Mouse (Mus musculus): ENCODE measurements around the gene Rgs7bp. TPM values are rescaled to one million over a fixed set of nuclear protein-coding genes. Genes with fewer than 3 reads are reported as not detected.

Gene Rgs7bp
- polyA plus RNA-seq, 1 experiment from 2014 or later: 1.9 TPM

DNA sequence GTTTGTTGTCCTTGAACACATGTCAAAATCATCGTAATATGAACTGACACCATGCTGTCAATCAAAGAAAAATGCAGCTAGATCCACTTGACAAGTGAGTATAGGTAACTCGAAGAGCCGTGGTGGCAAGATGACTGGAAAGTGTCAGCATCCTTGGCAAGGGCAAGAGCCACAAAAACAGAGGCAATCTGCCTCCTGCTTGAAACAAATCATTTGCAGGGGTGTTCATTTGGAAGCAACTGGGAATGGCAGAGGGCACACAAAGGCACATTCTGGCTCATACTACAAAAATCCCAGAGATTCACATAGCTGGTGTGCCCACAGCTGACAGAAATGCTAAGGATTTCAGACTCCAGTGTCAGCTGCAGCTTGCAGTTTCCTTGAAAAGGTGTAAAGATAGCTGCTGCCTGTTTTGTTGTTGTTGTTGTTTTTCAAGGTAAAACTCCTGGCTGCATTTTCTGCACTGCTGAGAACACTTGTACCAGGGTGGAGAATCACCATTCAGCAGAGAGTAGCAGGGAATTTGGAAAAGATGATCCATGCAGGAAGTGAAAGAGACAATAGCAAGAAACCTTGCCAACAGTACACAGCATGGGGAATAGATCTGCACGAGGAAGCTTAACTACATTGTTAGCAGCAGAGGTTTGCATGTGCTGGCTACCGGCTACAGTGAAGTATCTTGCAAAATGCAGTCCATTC is 52.4 kb downstream of the Rgs7bp start:
- H3K4me2 ChIP-seq: no peak overlapping the region
- H3K27ac ChIP-seq: no peak overlapping the region
- no peak for ATAC-seq (ENCODE audit: insufficient read depth, low FRiP score, low read depth)
- H3K9me3 ChIP-seq: no peaks in the 10 kb centered on the region
- no peak overlapping the region for H3K4me3 ChIP-seq (replicated peaks)
- H3K4me1 ChIP-seq: no peaks in the 10 kb centered on the region
- H3K27me3 ChIP-seq (replicated peaks): no peaks in the 10 kb centered on the region
- no peak overlapping the region for H3K9ac ChIP-seq
- H3K36me3 ChIP-seq: no peaks in the 10 kb centered on the region
- WGBS: 71% methylated on average over 5 of the region's 5 CpGs

DNA sequence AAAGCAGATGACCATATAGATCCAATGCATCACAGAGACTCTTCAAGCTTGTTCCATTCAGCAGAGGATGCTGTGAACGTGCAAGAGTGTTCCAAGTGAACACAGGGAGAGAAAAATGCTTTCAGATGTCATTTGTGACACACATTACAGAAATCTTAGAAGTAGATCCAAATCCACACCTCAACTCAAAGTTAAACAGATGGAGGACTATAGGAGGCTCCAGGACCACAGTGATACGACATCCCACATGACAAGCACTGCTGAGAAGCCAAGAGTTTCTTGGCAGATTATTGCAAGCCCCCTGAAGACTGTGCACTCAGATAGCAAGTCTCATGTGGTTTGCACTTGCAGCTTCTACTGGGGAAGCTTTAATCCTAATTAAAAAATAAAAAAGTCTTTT is 53.0 kb downstream of the Rgs7bp start:
- no peaks in the 10 kb centered on the region for H3K27me3 ChIP-seq (replicated peaks)
- no peak overlapping the region for H3K4me3 ChIP-seq (replicated peaks)
- ATAC-seq (ENCODE audit: insufficient read depth, low FRiP score, low read depth): no peak
- H3K9ac ChIP-seq: no peak overlapping the region
- H3K27ac ChIP-seq: no peak overlapping the region
- no peak overlapping the region for H3K4me2 ChIP-seq
- 52% methylated on average over 2 of the region's 2 CpGs for WGBS
- no peaks in the 10 kb centered on the region for H3K36me3 ChIP-seq
- no peaks in the 10 kb centered on the region for H3K9me3 ChIP-seq
- no peaks in the 10 kb centered on the region for H3K4me1 ChIP-seq

DNA sequence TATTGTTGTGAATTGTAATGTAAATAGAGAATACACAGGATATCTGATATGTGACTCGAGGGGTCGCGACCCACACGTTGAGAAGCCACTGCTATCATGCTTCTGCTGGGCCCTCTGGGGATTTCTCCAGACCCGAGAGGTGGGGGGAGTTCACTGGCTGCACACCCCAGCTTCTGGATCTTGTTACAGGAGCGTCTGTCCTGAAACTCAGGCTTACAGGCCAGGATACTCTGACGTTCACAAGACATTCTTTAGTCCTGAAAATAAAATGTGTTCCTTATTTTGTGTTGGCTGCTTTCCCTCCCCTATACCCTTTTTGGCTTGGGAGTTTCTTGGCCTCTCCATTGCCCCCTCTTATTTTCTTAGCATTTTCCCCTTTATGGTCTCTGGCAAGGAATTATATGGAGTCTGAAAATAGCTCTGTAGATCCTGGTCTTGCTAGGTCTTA is 65.9 kb downstream of the Rgs7bp start:
- Histone ChIP-seq H3K4me1 (no peaks in the 10 kb centered on the region), H3K9ac (no peak overlapping the region), H3K36me3 (no peaks in the 10 kb centered on the region), H3K4me3 (replicated peaks) (no peak overlapping the region), H3K27me3 (replicated peaks) (no peaks in the 10 kb centered on the region), H3K27ac (no peak overlapping the region), H3K9me3 (no peaks in the 10 kb centered on the region), H3K4me2 (no peak overlapping the region)
- ATAC-seq (ENCODE audit: insufficient read depth, low FRiP score, low read depth): no peak
- WGBS: 64% methylated on average over 7 of the region's 7 CpGs

GRCm38 (mm10) chr13:104988009-104988540 is 66.7 kb downstream of the Rgs7bp start:
- 83% methylated on average over 13 of the region's 13 CpGs for WGBS
- Histone ChIP-seq H3K36me3 (no peaks in the 10 kb centered on the region), H3K4me2 (no peak overlapping the region), H3K9ac (no peak overlapping the region), H3K4me3 (replicated peaks) (no peak overlapping the region), H3K27me3 (replicated peaks) (no peaks in the 10 kb centered on the region), H3K27ac (no peak overlapping the region), H3K9me3 (no peaks in the 10 kb centered on the region), H3K4me1 (no peaks in the 10 kb centered on the region)
- ATAC-seq (ENCODE audit: insufficient read depth, low FRiP score, low read depth): no peak

GRCm38 (mm10) chr13:104985691-104986090 is 69.0 kb downstream of the Rgs7bp start:
- no peak overlapping the region for H3K27ac ChIP-seq
- no peaks in the 10 kb centered on the region for H3K36me3 ChIP-seq
- no peak overlapping the region for H3K4me3 ChIP-seq (replicated peaks)
- no peak for ATAC-seq (ENCODE audit: insufficient read depth, low FRiP score, low read depth)
- no peaks in the 10 kb centered on the region for H3K27me3 ChIP-seq (replicated peaks)
- WGBS: 82% methylated on average over 4 of the region's 4 CpGs
- no peak overlapping the region for H3K4me2 ChIP-seq
- H3K4me1 ChIP-seq: no peaks in the 10 kb centered on the region
- no peaks in the 10 kb centered on the region for H3K9me3 ChIP-seq
- no peak overlapping the region for H3K9ac ChIP-seq

GRCm38 (mm10) chr13:104983989-104984388 is 70.7 kb downstream of the Rgs7bp start:
- 50% methylated on average over 5 of the region's 5 CpGs for WGBS
- H3K4me1 ChIP-seq: no peaks in the 10 kb centered on the region
- ATAC-seq (ENCODE audit: insufficient read depth, low FRiP score, low read depth): no peak

GRCm38 (mm10) chr13:104982781-104983353 is 71.9 kb downstream of the Rgs7bp start:
- H3K9me3 ChIP-seq: no peaks in the 10 kb centered on the region
- H3K4me2 ChIP-seq: no peak overlapping the region
- no peaks in the 10 kb centered on the region for H3K27me3 ChIP-seq (replicated peaks)
- no peak overlapping the region for H3K9ac ChIP-seq
- H3K4me1 ChIP-seq: no peaks in the 10 kb centered on the region
- H3K4me3 ChIP-seq (replicated peaks): no peak overlapping the region
- 79% methylated on average over 10 of the region's 10 CpGs for WGBS
- no peaks in the 10 kb centered on the region for H3K36me3 ChIP-seq
- no peak for ATAC-seq (ENCODE audit: insufficient read depth, low FRiP score, low read depth)
- H3K27ac ChIP-seq: no peak overlapping the region

More at GRCm38 (mm10) chr13:104983989-104984388, 70.7 kb downstream of the Rgs7bp start:
- H3K4me2 ChIP-seq: no peak overlapping the region
- no peak overlapping the region for H3K4me3 ChIP-seq (replicated peaks)
- H3K36me3 ChIP-seq: no peaks in the 10 kb centered on the region
- H3K27ac ChIP-seq: no peak overlapping the region
- H3K9me3 ChIP-seq: no peaks in the 10 kb centered on the region
- no peaks in the 10 kb centered on the region for H3K27me3 ChIP-seq (replicated peaks)
- H3K9ac ChIP-seq: no peak overlapping the region

DNA sequence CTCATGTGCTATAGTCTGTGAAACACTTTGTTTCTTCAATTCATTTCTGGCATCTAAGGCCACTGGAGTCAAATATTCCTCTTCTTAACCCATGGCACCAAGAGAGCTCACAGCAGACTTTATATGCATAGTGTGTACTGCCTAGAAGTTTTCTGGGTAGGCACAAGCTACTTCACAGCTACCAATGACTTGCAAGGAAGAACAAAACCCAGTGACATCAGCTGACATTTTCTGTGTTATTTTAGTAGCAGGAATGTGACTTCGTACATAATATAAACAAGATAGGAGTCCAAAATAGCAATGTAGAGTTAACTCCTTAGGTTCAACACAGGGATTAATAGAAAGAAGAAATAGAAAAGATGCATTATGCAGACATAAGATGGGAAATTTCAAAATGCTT is 76.6 kb downstream of the Rgs7bp start:
- no peaks in the 10 kb centered on the region for H3K9me3 ChIP-seq
- 18% methylated on average over 1 of the region's 1 CpGs for WGBS
- H3K36me3 ChIP-seq: no peaks in the 10 kb centered on the region
- H3K4me2 ChIP-seq: no peak overlapping the region
- no peaks in the 10 kb centered on the region for H3K27me3 ChIP-seq (replicated peaks)
- no peak overlapping the region for H3K4me3 ChIP-seq (replicated peaks)
- H3K27ac ChIP-seq: no peak overlapping the region
- ATAC-seq (ENCODE audit: insufficient read depth, low FRiP score, low read depth): no peak
- H3K4me1 ChIP-seq: no peaks in the 10 kb centered on the region
- H3K9ac ChIP-seq: no peak overlapping the region

DNA sequence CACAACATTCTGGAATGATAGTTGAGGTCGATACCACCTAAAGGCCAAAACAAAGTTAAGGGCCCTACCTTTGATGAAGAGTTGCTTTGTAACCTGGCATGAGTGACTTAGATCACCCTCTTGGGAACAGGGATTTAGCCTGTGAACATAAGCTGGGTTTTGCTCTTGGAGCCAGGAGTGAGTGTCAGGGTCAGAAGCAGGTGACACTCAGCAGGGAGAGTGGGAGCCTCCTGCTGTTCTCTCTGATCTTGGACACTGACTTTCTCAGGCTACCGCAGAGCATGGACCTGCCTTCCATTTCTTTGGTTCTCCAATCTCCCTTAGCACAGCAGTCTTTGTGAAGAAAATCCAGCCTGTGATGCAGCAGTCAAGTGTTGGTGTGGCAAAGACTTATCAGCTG is 87.2 kb downstream of the Rgs7bp start:
- Histone ChIP-seq H3K4me2 (no peak overlapping the region), H3K9ac (no peak overlapping the region), H3K27ac (no peak overlapping the region), H3K4me1 (no peaks in the 10 kb centered on the region), H3K27me3 (replicated peaks) (no peaks in the 10 kb centered on the region), H3K4me3 (replicated peaks) (no peak overlapping the region), H3K36me3 (no peaks in the 10 kb centered on the region), H3K9me3 (no peaks in the 10 kb centered on the region)
- ATAC-seq (ENCODE audit: insufficient read depth, low FRiP score, low read depth): no peak
- WGBS: 66% methylated on average over 2 of the region's 2 CpGs

GRCm38 (mm10) chr13:104963716-104964115 is 91.0 kb downstream of the Rgs7bp start:
- WGBS: 69% methylated on average over 4 of the region's 4 CpGs
- no peak overlapping the region for H3K4me2 ChIP-seq
- no peaks in the 10 kb centered on the region for H3K4me1 ChIP-seq
- no peak overlapping the region for H3K27ac ChIP-seq
- H3K36me3 ChIP-seq: no peaks in the 10 kb centered on the region
- no peaks in the 10 kb centered on the region for H3K27me3 ChIP-seq (replicated peaks)
- no peaks in the 10 kb centered on the region for H3K9me3 ChIP-seq
- no peak for ATAC-seq (ENCODE audit: insufficient read depth, low FRiP score, low read depth)
- no peak overlapping the region for H3K9ac ChIP-seq
- H3K4me3 ChIP-seq (replicated peaks): no peak overlapping the region

DNA sequence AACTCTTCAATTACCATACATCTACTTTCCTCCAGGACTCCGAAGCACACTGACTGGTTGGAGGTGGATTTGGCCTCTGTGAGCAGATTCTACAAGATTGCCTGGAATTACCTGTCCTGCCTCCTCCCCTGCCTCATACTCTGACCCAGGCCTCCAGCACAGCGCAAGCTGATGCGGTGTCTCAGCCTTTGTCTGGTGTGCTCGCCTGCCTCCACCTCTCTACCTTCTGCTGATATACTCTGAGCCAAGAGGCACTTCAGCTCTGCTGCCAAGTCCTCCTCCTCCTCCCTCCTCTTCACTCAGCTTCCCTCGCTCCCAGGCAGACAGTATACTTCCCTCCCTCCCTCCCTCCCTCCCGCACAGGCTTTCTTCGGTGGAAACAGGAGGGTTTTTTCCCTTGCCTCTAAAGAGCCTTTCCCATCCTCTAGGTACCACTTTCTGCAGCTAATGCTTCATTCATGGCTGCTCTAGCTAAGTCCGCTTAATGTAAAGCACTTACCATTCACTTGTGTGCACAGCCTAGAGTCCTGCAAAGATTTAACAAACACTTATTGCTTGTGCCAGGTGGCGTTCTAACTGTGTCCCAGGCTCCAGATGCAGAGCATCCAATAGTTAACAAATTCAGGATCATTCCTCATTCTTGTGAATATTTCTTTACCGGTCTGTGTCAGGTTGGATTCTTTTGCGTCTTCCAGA is 91.9 kb downstream of the Rgs7bp start:
- peak; percentile 58; the same call in 1 of the 2 replicates for ATAC-seq (ENCODE audit: insufficient read depth, low FRiP score, low read depth)
- H3K4me1 ChIP-seq: no peaks in the 10 kb centered on the region
- no peak overlapping the region for H3K27ac ChIP-seq
- H3K27me3 ChIP-seq (replicated peaks): no peaks in the 10 kb centered on the region
- H3K4me2 ChIP-seq: no peak overlapping the region
- H3K4me3 ChIP-seq (replicated peaks): no peak overlapping the region
- H3K36me3 ChIP-seq: no peaks in the 10 kb centered on the region
- 47% methylated on average over 11 of the region's 11 CpGs for WGBS
- no peak overlapping the region for H3K9ac ChIP-seq
- H3K9me3 ChIP-seq: no peaks in the 10 kb centered on the region

DNA sequence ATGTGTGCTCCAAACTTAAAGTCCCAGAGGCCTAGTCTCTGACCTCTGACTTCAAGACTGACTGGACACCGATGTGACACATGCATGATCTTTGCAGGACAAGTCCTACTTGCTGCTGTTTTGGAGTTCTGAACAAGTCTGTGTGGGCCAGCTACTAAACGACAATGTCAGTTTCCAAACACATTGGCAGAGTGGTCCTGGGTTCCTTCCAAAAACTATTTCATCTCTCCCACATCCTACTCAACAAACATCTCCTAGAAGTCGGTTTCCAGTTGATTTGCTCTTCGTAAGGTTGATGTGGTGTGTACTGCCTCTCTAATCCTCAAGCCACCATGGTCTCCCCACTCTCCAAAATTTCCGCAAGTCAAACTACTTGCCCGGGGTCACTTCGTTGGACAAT is 92.6 kb downstream of the Rgs7bp start:
- WGBS: 80% methylated on average over 7 of the region's 7 CpGs
- no peaks in the 10 kb centered on the region for H3K27me3 ChIP-seq (replicated peaks)
- H3K9ac ChIP-seq: no peak overlapping the region
- no peak overlapping the region for H3K4me2 ChIP-seq
- no peak overlapping the region for H3K4me3 ChIP-seq (replicated peaks)
- no peak overlapping the region for H3K27ac ChIP-seq
- H3K4me1 ChIP-seq: no peaks in the 10 kb centered on the region
- no peaks in the 10 kb centered on the region for H3K36me3 ChIP-seq
- no peak for ATAC-seq (ENCODE audit: insufficient read depth, low FRiP score, low read depth)
- H3K9me3 ChIP-seq: no peaks in the 10 kb centered on the region
